Mouse (Mus musculus): ENCODE results near the gene Fam47e.
A peak's percentile ranks its signal among the peaks of the same experiment; 100 is the strongest.
"Not testable (repeated sequence)": the region's sequence is repeated elsewhere in the genome, so short reads cannot be mapped to it uniquely, and the experiment has no call there.

The Fam47e gene

DNA sequence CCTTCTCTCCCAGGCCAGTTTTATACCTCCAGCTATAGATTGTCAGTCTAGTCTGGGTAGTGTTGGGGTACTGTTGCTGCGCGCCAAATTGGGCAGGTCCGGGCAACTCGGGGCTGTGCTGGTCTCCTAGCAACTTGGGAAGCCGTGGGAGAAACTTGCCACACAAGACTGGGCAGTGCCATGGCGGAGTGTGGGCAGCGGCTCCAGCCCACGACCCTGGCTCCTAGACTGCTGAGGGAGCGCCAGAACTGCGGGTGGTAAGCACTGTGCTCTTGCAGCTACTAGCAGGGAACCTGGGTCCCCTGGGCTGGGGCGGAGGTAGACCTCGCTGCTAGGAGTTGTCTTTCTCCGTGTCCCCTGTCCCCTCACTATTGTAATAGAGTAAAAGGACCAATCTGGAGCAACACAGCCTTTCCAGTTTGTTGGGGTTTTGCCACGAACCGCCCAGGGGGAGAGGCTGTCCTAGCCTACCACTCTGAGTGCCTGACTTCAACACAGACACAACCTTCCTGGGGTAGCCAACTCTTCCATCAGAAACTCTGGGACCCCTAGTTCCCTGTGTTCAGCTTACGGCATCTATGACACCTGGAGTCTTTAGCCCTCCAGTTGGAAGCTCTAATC lies at the start of gene Fam47e:
Gene Fam47e, plus strand, starts transcription at position 179 of the 621 bp plus-strand sequence.
- DNase-seq (ENCODE audit: low spot score): peak; percentile 21

DNA sequence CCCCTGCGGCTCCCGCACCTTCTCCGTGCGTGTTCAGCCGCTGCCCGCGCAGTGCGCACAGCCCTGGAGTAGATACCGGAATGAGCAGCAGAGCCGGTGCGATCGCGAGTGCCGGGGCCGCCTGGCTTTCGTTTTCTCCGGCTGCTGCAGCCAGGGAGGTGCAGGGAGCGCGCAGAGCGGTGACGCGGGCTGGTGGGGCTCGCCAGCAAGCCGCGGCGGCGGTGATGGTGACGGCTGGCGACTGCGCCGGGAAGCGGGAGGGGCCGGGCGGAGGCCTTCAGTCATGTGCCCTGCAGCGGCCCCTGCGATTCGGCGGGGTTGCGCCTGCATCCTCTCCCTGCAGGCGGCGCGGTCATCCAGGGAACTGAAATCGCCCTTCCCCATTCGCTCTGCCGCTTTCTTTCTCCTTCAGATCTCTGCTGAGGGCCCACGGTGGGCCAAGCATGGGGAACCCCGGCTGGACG lies 49.4 kb upstream of the Fam47e start:
- DNase-seq (ENCODE audit: low spot score): peak; percentile 94

DNA sequence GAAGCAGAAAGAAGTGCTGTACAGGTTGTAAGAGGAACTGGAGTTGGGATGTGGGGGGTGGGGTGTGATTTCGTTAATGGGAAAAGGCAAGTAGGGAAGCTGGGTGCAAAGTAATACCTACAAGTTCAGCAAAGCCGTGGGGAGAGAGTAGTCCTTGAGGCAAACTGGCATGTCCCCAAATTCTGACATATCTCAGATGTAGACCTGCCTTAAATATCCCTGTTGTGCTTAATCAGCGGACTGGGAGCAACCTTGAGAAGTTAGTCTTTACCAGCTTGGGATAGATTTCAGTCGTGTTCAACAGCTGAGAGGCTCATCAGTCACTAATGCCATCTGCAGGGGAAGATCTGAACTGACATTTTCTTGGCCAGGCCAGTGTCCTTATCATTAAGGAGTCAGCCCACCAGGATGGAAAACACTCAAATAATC lies 48.6 kb upstream of the Fam47e start:
- DNase-seq (ENCODE audit: low spot score): no peak

DNA sequence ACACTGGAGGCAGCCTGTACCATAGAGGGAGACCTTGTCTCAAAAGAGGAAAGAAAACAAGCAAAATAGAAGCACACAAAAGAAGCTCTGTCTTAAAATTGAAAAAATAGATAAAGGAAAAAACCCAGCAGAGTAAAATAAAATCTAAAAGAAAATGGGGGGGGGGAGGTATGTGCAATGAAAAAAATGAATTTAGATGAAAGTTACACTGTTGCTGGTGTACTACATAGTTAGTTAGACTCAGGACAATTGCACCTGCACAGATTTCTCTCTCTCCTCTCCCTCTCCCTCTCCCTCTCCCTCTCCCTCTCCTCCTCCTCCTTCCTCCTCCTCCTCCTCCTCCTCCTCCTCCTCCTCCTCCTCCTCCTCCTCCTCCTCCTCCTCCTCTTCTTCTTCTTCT lies 48.1 kb upstream of the Fam47e start, which contains the start of gene Scarb2:
Gene Scarb2, minus strand, starts transcription at position 101 of the 400 bp plus-strand sequence.
- DNase-seq (ENCODE audit: low spot score): no peak

DNA sequence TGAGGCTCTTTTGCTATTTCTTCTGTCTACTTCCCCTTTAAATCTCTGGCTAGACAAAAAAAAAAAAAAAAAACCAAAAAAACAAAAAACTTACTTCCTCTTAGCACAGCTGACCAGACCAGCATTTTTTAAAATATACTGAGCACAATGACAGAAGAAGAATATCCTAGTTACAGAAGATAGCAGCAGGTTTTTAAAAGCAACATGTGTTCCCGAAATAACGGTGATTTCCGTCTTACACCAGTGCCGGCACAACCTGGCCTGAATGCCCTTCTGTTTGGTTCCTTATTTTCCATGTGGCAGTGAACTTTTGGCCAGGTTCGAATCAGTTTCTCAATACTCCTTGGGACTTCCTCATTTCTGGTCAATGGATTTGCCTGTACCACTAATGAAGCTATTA lies 46.0 kb upstream of the Fam47e start:
- no peak for DNase-seq (ENCODE audit: low spot score)

DNA sequence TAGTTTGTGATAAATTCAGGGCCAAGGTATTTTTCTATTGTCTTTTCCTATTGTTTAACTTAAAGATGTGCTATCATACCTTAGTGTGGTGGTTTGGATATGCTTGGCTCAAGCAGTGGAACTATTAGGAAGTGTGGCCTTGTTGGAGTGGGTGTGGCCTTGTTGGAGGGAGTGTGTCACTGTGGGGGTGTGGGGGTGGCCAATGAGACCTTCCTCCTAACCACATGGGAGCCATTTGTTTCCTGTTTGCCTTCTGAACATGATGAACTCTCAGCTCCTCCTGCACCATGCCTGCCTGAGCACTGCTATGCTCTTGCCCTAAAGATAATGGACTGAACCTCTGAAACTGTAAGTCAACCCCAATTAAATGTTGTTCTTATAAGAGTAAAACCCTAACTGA lies 43.6 kb upstream of the Fam47e start:
- no peak for DNase-seq (ENCODE audit: low spot score)

DNA sequence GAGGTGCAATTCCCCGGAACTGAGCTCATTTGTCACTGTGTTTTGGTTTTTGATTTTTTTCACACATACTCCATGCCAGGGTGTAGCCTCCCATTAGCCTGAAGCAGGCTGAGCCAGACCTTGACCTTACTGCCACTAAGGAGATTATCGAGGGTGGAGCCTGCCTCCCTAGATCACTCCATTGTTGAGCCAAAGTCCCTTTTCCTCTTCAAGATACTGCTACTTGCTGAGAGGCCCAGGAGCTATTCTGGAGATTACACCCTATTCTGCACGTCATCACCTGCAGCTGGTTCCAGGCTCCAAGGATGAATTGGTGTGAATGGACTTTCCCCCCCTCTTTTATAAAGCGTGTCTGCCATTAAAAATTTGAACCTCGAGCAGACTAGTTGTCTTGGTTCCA lies 42.8 kb upstream of the Fam47e start:
- DNase-seq (ENCODE audit: low spot score): no peak

DNA sequence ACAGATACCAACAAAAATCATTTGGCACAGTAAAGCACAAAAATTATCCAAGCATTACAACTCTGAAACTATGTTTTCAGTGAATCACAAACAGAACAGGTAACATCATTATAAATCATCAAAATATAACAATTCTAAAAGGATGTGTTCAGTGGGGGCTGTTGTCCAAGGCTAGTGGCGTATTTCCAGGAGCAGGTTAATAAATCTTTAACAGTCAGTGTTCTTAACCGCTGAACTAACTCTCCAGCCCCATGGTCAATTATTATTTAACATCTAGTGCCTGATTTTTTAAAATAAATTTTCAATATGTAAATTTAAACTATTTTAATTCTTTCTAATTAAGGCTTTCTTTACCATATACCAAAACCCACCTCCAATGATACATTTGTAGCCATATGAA lies 33.7 kb upstream of the Fam47e start:
- DNase-seq (ENCODE audit: low spot score): not testable (repeated sequence)

DNA sequence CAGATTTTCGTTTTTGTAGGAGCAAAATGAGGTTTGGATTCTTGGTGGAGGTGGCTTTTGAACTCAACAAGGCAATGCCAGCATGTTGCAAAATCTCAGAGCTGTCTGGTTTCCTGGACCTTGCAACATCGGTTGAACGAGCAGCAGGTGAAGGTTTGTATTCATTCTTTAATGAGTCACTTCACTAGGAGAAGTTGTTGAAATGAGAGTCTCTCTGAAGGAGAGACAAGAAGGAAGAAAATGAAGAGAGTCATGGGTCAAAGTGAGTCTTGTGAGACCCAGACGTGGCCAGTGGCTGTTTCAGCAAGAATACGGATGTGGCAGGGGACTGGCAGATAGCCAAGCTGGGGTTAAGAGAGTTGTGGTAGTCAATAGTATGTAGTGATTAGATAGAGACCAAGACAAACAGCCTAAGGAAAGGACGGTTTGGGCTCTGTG lies 30.0 kb upstream of the Fam47e start:
- DNase-seq (ENCODE audit: low spot score): no peak

DNA sequence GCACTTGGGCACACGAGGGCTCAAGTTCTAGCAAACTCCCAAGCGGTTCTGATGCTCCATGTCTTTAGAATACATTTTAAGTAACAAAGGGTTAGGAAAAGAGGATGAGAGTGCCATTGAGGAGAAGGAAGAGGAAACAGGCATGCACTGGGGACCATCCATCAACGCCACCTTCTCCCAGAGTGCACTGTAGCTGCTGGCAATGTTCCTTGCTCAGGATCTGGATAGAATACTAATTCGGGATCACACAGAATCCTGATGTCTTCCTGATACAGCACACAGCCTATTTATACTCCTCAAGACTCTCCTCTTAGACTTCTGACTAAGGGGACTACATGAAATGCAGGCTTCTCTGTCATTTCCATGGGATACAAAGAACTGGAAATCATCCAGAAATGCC lies 15.2 kb upstream of the Fam47e start:
- no peak for DNase-seq (ENCODE audit: low spot score)

DNA sequence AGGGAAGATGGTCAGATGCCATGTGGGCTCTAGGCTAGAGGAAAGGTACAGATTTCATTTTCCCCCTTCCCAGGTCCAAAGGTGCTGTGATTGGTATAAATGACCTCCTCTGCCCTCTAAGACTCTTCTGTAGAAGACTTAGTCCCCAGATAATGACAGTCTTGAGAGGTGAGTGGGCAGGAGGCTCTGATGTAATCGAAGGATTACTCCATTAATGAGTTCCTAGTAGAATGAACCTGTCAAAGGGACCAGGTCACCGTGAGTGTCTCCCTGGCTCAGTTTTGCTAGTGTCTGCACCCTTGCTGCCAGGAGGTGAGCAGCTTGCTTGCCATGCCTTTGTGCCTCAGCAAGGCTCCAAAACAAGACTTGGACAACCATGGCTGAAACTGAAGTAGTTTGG lies 2.3 kb upstream of the Fam47e start:
- DNase-seq (ENCODE audit: low spot score): no peak

DNA sequence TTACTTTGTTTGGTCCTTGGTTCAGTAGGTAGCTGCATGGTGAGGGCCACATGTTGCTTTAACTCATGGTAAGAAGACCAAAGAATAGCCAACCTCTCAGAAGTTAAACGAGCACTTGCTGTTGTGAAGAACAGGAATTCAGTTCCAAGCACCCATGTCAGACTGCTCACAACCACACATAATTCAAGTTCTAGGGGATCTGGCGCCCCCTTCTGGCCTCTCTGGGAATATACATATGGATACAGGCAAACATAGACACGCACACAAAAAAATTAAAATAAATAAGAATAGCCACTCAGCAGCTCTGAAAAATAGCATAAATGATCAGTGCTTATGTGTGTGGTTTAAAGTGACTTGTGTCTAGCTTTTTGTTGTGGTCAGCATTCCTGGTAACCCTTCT lies 930 bp upstream of the Fam47e start:
- no peak for DNase-seq (ENCODE audit: low spot score)

DNA sequence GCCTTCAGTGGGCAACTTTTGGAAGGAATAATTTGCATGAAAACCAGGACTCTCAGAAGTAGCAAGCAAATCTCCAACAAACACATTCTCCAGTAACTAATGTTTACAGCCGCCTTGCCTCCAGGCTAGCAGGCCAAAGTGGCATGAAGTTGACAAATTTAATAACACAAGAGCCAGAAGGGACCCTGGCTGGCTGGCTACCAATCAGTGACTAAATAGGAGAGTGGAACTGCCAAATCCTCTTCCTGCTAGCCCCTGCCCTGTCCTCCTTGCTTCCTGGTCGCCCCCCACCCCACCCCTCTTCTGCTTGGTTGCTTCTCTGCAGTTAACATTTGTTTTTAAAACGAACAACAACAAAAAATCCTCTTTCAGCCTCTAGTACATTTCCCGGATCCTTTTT lies 426 bp upstream of the Fam47e start:
- no peak for DNase-seq (ENCODE audit: low spot score)

DNA sequence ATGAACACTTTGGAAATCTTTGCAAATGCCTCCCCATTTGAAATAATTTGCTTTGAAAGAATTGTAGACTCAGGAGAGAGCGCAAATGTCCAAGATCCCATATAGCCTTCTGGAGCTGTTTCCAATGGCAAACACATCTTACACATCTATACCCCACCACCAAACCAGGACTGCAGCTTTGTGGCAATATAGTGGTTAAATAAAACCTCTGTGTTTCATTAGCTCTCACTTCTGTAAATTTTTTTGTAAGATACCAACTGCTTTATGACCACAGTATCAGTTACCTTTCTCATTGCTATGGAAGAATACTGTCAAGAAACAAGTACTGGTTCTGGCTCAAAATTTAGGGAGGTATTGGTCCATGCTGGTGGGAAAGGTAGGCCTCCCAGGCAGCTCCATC lies 1.0 kb downstream of the Fam47e start:
- DNase-seq (ENCODE audit: low spot score): no peak

DNA sequence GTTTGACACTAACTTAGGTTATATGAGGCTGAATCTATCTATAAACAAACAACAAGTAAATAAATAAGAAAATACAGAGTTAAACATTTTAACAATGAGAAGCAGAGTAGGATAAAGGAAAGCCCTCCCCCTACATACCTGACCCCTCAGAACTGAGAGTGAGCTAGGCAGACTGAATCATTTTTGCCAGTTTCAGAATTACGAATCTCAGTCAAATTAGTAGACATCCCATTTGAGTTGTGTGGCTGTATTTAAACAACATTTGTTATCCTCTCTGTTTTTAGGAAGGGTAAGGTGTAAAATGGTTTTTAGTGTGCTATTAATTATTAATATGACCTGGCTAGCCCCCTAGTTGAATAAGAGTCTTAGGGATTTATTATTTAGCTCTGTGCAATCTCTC lies 2.6 kb downstream of the Fam47e start:
- DNase-seq (ENCODE audit: low spot score): no peak

DNA sequence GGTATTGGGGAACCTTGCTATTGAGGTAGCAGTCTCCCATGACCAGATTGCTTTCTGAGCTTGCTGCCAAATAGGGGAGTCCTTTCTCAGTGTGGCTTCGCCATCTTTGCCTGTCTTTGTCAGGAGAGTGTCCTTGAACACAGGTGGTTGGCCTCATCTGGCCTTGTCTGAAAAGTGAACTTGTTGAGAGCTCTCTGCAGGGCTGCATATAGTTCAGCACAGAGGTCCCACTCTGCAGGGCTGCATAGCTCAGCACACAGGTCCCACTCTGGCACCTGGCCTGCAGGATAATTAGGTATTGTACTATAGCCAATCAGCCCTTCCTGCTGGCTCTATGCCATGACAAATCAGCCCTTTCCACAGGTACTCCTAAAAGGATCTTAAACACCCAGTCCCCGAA lies 5.3 kb downstream of the Fam47e start:
- no peak for DNase-seq (ENCODE audit: low spot score)

DNA sequence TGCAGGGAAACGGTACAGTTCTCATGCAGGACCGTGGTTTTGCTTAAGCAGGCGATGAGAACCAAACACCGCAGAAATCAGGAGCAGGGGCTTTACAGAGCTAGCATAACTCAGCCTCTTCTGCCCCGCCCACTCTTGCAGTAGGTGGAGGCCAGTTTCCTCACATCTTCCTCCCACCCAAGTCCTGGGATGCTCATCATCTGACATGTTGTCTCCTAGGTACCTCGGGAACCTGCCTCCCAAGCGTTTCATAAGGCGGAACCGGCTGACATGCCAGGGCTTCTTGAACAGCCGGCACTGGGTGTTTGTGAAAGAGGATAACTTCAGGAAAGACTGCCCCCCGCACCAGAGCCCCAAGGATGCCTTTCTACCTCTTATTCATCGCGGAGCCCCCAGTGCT lies 7.1 kb downstream of the Fam47e start:
- DNase-seq (ENCODE audit: low spot score): no peak

DNA sequence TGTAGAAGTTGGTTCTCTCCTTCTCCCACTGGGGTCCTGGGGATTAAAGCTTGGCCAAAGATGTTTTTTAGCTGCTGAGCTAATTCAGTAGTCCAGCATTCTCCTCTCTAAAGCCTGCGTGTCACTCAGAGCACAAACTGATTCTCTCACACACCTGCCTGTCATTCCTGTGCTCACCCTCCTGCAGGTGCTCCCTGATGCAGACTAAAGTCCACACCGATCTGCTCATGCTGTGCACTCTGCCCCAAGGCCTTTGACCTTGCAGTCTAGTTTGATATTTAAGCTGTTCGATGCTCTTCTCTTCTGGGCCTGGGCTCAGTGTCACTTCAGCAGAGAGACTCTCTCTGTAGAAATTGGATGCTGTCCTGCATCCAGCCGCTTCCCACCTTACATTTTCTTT lies 16.4 kb downstream of the Fam47e start:
- DNase-seq (ENCODE audit: low spot score): no peak

DNA sequence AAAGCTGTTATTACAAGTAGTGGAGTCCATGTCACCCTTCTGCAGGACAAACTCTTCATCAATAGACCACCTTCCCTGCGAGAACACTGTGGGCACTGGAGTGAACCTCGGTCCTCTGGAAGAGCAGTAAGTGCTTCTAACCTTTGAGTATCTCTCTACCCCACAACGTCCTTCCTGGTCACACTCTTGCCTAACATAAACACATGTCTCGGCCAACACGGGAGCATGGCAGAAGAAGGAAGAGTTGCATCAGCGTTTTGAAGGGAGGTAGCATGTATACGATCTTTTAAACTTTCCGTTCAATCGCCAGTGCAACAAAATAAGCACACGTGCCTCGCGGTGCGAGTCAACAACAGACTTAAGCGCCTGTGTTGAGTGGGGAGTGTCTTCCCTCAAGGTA lies 24.7 kb downstream of the Fam47e start:
- DNase-seq (ENCODE audit: low spot score): no peak

DNA sequence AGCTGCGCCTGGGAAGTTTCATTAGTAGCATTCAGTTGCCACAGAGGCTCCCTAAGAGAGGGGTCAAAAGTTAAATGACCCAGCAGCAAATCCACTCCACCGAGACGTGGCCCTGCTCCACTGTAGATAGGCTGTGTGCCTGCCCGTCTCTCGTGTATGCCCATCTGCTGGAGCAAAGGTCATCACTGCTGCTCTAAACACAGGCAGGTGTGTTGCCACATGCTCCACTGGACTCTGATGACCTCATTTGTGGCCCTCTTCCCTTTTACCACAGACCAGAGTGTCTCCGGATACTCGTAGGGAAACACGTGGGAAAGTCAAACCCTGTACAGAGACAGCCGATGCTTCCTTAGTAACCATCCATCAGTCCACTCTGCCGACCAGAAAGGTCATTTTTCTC lies 31.1 kb downstream of the Fam47e start:
- no peak for DNase-seq (ENCODE audit: low spot score)

DNA sequence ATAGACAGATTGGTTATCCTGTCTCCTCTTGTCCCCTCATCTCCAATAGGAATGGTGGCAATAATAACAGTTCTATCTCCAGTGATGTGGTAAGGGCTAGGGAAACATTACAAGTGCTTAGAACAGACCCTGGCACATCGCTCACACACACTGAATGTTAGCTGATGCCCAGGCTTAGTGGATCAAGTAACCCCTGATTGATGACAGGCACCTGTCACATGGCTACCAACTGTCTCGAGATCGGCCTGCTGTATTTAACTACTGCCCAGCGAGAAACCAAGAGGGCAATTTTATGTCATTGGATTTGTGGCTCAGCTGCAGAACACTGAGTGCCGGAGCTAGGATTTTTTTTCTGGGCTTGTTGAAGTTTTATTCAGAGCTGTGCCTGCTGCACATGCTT lies 40.2 kb downstream of the Fam47e start:
- DNase-seq (ENCODE audit: low spot score): no peak

DNA sequence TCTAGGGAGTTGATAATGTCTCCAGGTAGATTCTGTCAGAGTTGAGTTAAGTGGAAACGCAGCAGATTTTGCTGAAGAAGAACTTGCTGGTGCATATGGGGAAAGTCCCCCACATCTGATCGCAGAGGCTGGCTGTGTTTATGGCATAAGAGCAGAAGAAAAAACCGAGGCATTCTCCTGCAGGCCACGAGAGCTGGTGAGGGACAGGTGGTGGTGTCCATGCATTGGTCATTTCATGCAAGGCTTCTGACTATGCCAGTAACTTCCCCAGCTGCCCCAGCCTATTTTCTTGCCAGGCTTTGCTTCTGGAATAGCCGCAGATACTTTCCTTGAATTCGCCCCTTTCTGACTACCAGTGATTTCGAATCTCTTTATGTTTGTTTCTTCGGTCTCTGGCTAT lies 42.0 kb downstream of the Fam47e start:
- DNase-seq (ENCODE audit: low spot score): no peak

DNA sequence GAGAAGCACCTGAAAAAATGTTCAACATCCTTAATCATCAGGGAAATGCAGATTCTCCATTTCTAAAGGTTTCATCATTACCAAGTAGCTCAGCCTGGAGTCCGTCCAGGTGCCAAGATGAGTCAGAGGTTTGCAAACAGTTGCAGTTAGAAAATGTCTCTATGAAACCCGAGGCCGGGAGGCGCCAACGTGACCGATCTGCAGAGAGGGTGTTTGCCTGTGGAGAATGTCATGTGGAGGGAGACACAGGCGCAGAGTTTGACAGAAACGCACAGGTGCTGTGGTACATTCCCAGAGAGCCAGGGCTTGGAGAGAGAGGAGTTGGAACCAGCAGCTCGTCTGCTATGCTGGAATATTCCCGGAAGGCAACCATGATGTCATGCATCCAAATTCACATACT lies 44.2 kb downstream of the Fam47e start:
- DNase-seq (ENCODE audit: low spot score): no peak
